Mouse (Mus musculus) mature B cell (primary cell): ENCODE data around the gene Msi2.

Source experiments
- in situ Hi-C: fragments of 300-500 bp; cut with MboI; formaldehyde crosslinking; loops from 2 replicates; pipeline ENCODE4 v1.14.3; 2019

Msi2 gene

GRCm38 (mm10) chr11:88636934-88637333 is 81.4 kb downstream of the Msi2 start:
- in situ Hi-C loops, result no loop called here

- in situ Hi-C loops, result no loop called here
These were observed 82.0 kb downstream of the Msi2 start for GRCm38 (mm10) chr11:88636319-88636718.

GRCm38 (mm10) chr11:88634627-88635026 is 83.7 kb downstream of the Msi2 start:
- in situ Hi-C loops, result no loop called here

DNA sequence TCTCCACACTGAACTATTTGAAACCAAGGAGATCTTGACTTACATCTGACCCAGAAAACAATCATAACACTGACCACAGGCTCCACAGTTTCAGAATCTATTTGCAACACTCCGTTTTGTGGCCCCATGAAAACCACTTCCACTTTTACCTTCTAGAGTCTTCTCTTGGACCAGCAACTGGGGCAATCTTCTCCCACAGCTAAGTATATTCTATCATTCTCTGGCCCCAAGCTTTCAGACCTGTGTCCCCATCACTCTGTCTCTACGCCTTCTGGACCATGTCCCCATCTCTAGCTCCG is 86.4 kb downstream of the Msi2 start:
- in situ Hi-C loops, result no loop called here

DNA sequence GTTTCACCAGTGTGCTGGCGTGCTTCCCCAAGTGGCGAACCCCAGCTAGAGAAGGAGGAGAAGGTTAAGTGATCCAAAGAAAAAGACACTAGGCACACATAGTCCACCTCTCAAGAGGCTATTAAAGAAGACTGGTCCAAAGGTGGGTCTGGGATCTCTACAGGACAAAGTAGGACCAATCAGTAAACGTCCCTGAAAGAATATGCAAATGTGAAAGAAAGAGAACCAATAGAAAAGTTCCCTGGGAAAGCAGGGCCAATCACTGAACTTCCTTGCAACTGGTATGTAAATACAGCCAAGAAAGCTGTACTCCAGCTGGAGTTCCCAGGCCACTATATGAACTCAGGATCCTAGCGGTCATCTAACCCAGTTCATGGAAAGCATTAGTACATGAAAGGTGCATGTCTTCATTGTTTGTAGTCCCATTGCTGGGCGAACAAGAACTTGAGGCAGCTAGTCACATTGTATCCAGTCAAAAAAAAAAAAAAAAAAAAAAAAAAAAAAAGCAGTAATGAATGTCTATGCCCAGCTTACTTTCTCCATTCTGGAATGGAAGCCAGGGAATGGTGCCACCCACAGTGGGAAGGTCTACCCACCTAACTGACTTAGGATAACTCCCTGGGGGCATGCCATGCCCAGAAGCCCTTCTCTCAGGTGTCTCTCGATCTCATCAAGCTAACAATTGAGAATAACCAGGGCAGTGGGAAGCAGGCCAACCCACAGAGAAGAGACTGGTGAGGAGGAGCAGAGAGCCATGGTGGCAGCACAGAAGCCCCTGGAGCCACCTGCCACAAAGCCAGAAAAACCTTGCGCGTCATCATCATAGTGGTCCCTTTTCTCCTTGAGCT is 87.0 kb downstream of the Msi2 start:
- in situ Hi-C loops, result no loop called here

DNA sequence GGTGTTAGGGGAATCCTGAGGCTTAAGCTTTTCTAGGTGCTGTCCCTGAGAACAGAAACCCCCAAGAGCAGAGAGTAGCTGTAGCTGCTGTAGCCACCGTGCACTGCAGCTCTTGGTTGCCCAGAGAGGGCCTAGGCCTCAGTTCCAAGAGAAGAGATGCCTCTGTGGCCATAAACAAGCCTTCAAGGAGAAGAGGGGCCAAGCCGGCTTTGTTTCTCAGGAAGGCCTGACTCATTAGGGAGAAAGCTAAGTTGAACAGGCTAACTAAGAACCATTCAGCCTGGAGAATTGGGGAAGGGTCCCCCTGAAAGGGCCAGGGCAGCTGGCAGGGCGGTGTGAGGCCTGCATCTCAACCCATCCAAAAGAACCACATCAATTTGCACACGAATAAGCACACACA is 88.7 kb downstream of the Msi2 start:
- in situ Hi-C loops, result no loop called here

DNA sequence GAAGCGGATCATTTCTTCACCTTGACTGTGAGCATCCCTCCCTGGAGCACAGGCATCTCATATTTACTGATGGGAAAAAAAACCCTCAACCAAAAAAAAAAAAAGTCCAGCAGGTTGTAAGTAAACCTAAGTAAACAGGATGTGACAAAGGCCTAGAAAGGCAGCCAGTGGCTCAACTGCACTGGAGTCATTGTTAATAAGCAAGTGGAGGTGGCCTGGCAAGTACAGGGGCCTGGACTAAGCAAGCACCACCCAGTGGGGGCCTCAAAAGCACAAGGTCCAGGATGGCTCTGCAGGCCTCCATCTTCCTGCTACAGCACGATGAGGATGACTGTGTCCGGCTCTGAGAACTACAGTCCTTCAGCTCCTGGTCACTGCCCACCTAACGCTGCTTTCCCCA is 89.1 kb downstream of the Msi2 start:
- in situ Hi-C loops, result no loop called here

DNA sequence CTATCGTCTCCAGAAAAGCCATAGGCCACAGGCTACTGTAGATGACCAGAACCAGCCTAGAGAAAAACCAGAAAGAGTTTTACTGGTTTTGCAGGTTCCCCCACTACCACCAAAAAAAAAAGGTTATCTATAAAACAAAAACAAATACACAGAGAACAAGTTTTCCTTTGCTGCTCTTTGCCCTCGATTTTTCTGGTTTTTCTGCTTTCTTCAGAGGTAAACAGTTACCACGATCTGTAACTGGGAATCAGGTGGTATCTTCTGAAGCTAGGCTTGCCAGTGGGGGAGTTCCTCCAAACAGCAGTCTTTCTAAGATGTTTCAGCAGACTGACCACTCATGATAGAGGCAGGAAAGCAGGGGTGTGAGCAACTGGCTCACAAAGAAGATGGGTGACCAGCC is 89.6 kb downstream of the Msi2 start:
- in situ Hi-C loops, result no loop called here

- in situ Hi-C loops, result no loop called here
These were observed 91.0 kb downstream of the Msi2 start for GRCm38 (mm10) chr11:88627327-88627726.

- in situ Hi-C loops, result no loop called here
These were observed 91.7 kb downstream of the Msi2 start for GRCm38 (mm10) chr11:88626576-88626975.

DNA sequence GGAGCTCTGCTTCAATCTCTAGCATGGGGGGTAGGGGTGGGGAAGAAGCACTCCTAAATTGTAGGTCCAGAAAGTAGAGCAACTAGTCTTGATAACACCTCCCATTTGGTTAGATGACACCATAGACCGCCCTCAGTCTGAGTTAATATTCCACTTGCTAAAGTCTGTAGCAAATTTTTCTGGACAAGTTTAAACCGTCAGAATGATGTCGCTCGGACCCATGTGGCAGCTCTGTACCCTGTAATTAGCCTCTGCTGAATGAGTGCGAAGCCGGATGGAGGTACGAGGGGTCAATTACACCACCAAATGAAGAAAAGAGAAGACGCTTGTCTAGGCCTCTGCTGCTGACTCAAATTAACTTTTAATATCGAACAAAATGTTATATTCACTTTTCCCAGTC is 92.3 kb downstream of the Msi2 start:
- in situ Hi-C loops, result no loop called here

GRCm38 (mm10) chr11:88625063-88625462 is 93.2 kb downstream of the Msi2 start:
- in situ Hi-C loops, result no loop called here

DNA sequence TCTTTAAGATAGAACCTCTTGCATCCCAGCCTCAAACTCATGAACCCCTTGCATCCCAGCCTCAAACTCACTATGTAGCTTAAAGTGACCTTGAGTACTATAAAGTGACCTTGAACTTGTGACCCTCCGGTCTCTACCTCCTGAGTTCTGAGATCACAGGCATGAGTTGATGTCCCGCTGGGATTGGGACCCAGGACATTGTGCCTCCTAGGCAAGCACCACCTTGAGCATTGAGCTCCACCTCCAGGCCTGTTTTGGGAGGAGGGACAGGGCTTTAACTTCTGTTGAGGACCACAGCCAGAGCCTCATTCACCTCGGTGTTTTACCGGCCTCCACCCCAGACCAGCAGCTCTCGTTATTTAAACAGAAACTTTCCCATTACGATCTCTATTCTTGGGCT is 93.7 kb downstream of the Msi2 start:
- in situ Hi-C loops, result no loop called here

DNA sequence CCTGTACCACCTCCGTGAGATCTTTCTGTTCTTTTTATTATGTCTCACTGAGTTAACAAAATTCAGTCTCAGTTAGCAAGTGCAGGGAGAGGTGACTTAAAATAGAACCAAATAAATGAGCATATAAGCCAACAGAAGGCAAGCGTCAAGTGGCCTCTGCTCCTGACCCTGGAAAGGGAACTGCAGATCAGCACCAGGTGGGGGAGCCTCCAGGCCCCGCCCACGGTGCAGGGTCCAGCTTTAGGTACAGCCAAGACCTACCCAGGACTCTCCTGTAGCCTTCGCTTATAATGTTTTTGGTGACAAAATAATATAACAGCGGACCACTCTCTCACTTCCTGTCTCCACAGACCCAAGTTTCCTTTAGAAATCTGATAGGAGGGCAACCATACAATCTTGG is 94.6 kb downstream of the Msi2 start:
- in situ Hi-C loops, result no loop called here

GRCm38 (mm10) chr11:88622496-88622895 is 95.8 kb downstream of the Msi2 start:
- in situ Hi-C loops, result no loop called here

DNA sequence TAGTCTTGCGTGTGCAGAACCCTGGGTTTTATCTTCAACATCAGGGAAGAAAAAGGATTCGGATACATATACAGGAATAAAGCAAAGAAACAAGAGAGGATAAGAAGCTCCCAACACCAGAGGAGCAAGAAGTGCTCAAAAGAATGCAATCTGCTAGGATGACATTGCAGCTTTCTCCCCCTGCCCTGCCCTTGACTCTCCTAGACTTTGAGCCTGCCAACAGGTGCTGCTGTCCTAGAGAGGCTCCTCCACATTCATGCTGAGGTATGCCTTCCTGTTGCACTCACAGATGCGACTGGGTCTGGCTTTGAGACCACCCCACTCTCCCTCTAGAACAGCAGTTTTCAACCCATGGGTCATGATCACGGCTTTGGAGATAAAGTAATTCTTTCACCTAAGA is 96.5 kb downstream of the Msi2 start:
- in situ Hi-C loops, result no loop called here

DNA sequence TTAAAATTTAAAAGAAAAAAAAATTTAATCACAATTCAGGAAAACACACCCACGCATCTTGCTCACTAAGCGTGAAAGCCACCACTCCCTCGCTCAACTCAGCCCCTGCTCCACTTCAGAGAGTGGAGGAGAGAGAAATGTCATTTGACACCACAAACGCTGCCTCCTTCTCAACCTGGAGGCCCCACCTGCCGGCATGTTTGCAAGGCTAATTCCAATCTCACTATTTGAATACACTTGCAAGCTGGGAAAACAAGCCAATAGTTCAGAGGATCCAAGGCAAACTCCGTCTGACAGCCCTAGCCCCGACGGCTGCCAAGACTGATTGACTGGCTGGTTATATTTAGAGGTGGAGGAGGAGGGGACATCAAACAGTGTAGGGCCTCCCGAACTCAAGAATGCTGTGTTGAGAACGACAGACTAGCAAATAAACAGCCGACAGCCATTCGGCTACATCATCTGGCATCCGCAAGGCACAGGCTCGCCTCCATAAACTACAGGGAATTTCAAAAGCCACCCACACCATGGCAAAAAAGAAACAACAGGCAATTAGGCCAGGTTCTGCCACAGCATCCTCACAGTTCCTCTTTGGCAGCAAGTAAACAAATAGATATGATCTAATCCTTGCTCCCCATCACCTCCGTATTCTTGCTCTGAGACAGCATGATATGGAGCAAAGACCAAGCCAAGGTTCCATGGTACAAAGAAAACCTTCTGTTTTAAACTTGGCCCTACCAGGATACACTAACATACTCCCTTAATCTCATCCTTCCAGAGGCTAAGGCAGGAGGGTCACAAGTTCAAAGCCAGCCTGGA is 97.9 kb downstream of the Msi2 start:
- in situ Hi-C loops, result no loop called here

DNA sequence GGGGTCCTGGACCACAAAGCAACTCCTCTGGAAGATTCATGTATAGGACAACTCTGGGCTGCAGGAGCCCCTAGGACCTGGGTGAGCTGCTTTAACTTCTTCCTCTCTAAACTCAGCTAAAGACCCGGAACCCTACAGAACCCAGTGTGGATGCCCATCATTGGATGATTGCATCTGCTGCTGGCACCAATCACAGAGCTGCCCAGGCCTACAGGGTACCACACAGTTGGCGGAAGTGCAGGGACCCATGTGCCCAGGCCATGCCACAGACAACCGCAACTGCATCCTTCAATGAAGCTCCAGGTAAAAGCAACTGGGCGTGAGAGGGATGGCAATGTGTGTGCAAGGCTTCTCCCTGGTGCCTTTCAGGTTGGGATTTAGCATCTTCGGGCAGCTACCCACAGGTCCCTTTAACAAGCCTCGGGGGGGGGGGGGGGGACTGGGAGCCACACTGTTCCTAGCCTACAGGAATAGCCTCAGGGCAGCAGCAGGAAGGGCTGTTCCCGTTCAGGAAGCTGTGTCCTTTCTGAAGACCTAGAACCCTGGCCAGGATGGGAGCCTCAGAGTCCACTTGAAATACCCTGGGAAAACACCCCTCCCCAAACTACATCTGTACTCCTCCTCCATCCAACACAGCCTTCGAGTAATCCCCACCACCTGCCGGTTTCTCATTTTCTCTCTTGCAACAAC is 98.7 kb downstream of the Msi2 start:
- in situ Hi-C loops, result no loop called here

DNA sequence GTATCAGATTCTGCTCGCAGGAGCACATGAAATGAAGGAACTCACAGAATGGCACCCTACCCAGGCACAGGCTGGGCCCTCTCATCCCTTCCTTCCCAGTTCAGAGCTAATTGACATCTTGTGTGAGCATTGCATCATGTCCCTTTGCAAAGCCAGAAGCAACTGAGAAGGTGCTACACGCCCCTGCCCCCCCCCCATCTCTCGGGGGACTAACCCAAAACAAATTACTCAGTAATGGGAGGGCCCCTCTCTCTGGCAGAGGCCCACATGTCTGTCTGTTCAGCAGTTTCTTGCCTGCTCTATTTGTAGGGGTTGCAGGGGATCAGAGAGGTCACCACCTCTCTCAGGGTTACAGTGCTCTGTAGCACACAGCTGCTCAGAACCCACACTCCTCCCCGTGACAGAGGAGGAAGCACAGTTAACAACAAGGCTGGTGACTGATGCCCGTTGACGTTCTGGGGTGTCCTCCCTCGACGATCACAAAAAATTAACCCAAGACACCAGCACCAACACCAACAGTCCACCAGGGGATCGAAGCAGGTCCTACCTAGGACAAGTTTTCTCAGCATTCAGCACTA is 99.5 kb downstream of the Msi2 start:
- in situ Hi-C loops, result no loop called here

- in situ Hi-C loops, result no loop called here
These were observed 100.3 kb downstream of the Msi2 start for GRCm38 (mm10) chr11:88618005-88618501.

DNA sequence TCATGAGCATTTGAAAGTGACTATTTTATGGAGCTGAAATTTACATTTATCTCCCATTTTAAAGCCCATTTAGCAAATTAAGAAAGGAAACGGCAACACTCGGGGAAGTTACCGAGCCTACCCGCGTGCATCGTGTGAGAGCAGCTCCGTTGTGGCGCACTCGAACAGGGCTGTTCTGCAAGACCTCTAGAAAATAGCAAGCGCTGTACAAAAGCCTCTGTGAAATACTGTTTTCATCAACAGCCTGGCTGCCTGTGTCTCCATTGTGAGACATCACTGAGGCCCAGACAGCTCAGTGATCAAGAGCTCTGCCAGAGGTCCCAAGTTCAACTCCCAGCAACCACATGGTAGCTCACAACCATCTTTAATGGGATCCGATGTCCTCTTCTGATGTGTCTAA is 100.9 kb downstream of the Msi2 start:
- in situ Hi-C loops, result no loop called here
